Mouse (Mus musculus): Measurements from ENCODE around the gene Klhdc2. TPM values are rescaled to one million over a fixed set of nuclear protein-coding genes. Genes with fewer than 3 reads are reported as not detected.

Klhdc2 gene
- polyA plus RNA-seq, 1 experiment from 2014 or later = 241 TPM

DNA sequence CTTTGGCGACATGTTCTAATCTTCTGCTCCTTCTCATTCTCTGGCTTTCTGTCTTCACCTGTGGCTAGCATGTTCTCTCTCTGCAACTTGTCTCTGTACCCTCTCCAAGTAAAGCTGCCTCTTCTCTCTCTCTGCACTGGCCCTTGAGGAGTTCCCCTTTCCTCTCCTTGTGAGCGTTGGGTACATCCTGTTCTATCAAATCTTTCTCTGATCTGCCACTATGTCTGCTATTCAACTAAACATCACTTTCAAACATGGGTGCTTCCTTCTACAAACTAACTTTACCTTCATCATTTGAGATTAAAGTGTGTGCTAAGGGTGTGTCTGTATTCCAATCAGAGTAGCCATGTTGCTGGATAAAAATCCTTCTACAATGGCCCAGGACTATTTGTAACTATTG, 1.5 kb upstream of the Klhdc2 start:
- H3K4me3 ChIP-seq (ENCODE audit: low read depth, low read length) = no peak overlapping the region
- H3K9me3 ChIP-seq (replicated peaks; ENCODE audit: control insufficient read depth, low read length) = no peaks in the 10 kb centered on the region
- no peak overlapping the region for H3K9ac ChIP-seq (replicated peaks; ENCODE audit: low read length)
- H3K36me3 ChIP-seq (replicated peaks; ENCODE audit: control insufficient read depth, insufficient read depth, low read depth, low read length) = no peaks in the 10 kb centered on the region
- H3K4me1 ChIP-seq (ENCODE audit: control insufficient read depth, insufficient read depth, low read length) = no peaks in the 10 kb centered on the region; the same call in 1 of the 2 replicates
- no peaks in the 10 kb centered on the region for H3K27me3 ChIP-seq (ENCODE audit: control insufficient read depth, insufficient read depth, low read length)
- 86% methylated on average over 2 of the region's 2 CpGs for WGBS
- DNase-seq (ENCODE audit: low spot score) (no peak), ATAC-seq (replicated peaks; ENCODE audit: insufficient number of reproducible peaks, low FRiP score, low TSS enrichment, low read depth) (no peak)
- H3K4me2 ChIP-seq (ENCODE audit: low read depth, low read length) = no peak overlapping the region
- H3K27ac ChIP-seq (replicated peaks; ENCODE audit: low read depth, low read length) = no peak overlapping the region

DNA sequence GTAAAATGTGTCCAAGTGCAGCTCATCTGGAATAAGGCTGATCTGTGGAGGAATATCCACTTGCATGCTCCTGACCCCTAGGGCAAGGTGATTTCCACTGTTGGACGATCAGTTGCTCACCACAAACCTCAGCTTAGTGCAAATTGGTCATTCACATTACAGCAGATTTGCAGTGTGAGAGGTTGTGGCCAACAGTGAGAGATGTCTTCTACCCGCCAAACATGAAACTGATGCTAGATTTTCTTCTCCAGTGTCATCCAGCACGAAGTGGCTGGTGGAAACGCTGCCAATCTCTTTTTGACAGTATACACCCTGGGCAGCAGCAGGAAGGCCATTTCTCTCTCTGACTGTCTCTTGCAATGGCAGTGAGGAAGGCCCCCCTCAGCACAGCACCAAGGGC, 830 bp upstream of the Klhdc2 start:
- no peak overlapping the region; the same call in 1 of the 2 replicates for H3K4me2 ChIP-seq (ENCODE audit: low read depth, low read length)
- no peaks in the 10 kb centered on the region for H3K36me3 ChIP-seq (replicated peaks; ENCODE audit: control insufficient read depth, insufficient read depth, low read depth, low read length)
- ATAC-seq (replicated peaks; ENCODE audit: insufficient number of reproducible peaks, low FRiP score, low TSS enrichment, low read depth) = no peak
- 80% methylated on average over 4 of the region's 4 CpGs for WGBS
- no peaks in the 10 kb centered on the region; the same call in 1 of the 2 replicates for H3K4me1 ChIP-seq (ENCODE audit: control insufficient read depth, insufficient read depth, low read length)
- H3K4me3 ChIP-seq (ENCODE audit: low read depth, low read length) = peak overlapping the region; percentile 95; the same call in 1 of the 2 replicates
- no peaks in the 10 kb centered on the region for H3K9me3 ChIP-seq (replicated peaks; ENCODE audit: control insufficient read depth, low read length)
- DNase-seq (ENCODE audit: low spot score) = no peak
- H3K9ac ChIP-seq (replicated peaks; ENCODE audit: low read length) = peak overlapping the region; percentile 99
- no peak overlapping the region for H3K27ac ChIP-seq (replicated peaks; ENCODE audit: low read depth, low read length)
- H3K27me3 ChIP-seq (ENCODE audit: control insufficient read depth, insufficient read depth, low read length) = no peaks in the 10 kb centered on the region

DNA sequence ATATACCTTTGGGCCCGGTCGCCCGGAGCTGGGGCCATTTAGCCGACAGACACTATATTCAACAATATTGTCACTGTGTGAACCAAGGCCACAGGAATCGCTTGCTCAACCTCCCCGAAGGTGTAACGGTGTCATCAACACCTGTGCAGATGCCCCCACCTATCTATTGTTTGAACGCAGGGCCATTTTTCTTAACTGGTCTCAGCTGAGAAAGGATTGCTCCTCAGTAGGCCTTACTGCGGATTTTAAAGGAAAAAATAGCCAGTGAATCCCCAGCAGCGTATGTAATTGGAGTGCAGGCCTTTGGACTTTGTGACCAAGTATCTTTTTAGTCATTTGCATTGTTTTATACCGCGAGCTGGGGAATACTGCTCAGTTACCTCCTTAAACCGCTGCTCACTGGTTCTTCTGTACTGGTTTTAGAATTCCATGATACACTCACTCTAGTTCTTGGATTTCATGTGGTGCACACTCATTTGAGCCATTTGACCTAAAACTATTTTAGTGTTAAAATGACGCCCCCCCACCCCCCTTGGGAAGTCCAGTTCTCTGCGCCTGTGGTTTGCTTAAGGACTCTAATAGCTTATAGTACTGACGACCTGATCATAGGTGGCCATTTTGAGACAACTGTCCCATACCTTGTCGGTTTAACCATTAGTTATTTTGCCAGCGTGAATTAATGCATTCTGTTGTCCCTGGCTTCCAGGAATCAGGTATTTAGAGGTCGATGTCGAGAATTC, 1.1 kb downstream of the Klhdc2 start:
- H3K9me3 ChIP-seq (replicated peaks; ENCODE audit: control insufficient read depth, low read length) = no peaks in the 10 kb centered on the region
- WGBS = 21% methylated on average over 20 of the region's 20 CpGs
- peak overlapping the region; percentile 95 for H3K4me3 ChIP-seq (ENCODE audit: low read depth, low read length)
- no peaks in the 10 kb centered on the region for H3K27me3 ChIP-seq (ENCODE audit: control insufficient read depth, insufficient read depth, low read length)
- H3K4me2 ChIP-seq (ENCODE audit: low read depth, low read length) = peak overlapping the region; percentile 71
- H3K9ac ChIP-seq (replicated peaks; ENCODE audit: low read length) = peak overlapping the region; percentile 99
- no peaks in the 10 kb centered on the region; the same call in 1 of the 2 replicates for H3K36me3 ChIP-seq (replicated peaks; ENCODE audit: control insufficient read depth, insufficient read depth, low read depth, low read length)
- no peaks in the 10 kb centered on the region; the same call in 1 of the 2 replicates for H3K4me1 ChIP-seq (ENCODE audit: control insufficient read depth, insufficient read depth, low read length)
- H3K27ac ChIP-seq (replicated peaks; ENCODE audit: low read depth, low read length) = peak overlapping the region; percentile 96; the same call in 1 of the 2 replicates
- ATAC-seq (replicated peaks; ENCODE audit: insufficient number of reproducible peaks, low FRiP score, low TSS enrichment, low read depth) = no peak
- DNase-seq (ENCODE audit: low spot score) = peak; percentile 35

DNA sequence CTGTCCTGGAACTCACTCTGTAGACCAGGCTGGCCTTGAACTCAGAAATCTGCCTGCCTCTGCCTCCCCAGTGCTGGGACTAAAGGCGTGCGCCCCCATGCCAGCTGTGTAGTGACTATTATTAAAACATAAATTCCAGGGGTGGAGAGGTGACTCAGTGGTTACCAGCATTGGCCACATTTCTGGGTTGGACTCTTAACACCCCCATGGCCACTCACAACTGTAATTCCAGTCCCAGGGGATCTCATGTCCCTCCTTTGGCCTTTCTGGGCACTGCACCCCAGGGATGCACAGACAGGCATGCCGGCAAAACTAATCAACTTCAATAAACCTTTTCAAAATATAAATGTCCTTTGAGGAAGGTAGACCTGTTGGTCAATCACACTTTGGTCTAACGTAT, 1.8 kb downstream of the Klhdc2 start:
- Histone ChIP-seq H3K27ac (replicated peaks; ENCODE audit: low read depth, low read length) (no peak overlapping the region), H3K27me3 (ENCODE audit: control insufficient read depth, insufficient read depth, low read length) (no peaks in the 10 kb centered on the region), H3K4me1 (ENCODE audit: control insufficient read depth, insufficient read depth, low read length) (no peaks in the 10 kb centered on the region; the same call in 1 of the 2 replicates), H3K4me2 (ENCODE audit: low read depth, low read length) (peak overlapping the region; percentile 4; the same call in 1 of the 2 replicates), H3K4me3 (ENCODE audit: low read depth, low read length) (peak overlapping the region; percentile 8; the same call in 1 of the 2 replicates), H3K36me3 (replicated peaks; ENCODE audit: control insufficient read depth, insufficient read depth, low read depth, low read length) (no peaks in the 10 kb centered on the region; the same call in 1 of the 2 replicates), H3K9me3 (replicated peaks; ENCODE audit: control insufficient read depth, low read length) (no peaks in the 10 kb centered on the region), H3K9ac (replicated peaks; ENCODE audit: low read length) (no peak overlapping the region)
- DNase-seq (ENCODE audit: low spot score) (no peak), ATAC-seq (replicated peaks; ENCODE audit: insufficient number of reproducible peaks, low FRiP score, low TSS enrichment, low read depth) (no peak)
- WGBS = 92% methylated on average over 4 of the region's 4 CpGs

DNA sequence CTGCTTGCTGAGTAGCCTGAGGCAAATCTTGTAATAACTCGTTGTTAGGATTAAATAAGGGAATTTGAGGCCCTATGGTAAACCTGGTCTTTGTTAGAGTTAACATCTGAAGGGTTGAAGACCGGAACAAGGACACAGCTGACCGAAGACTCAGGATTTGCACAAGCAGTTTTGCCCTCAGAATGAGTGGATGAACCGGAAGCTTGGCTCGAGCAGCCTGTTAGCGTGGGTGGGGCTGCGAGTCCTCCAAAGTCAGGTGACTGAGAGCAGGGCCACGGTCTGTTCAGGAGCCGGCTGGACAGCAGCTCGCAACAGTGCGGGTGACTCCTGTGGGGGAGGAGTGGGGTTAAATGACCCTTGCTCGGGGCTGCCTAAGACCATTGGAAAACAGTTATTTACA, 2.8 kb downstream of the Klhdc2 start:
- H3K36me3 ChIP-seq (replicated peaks; ENCODE audit: control insufficient read depth, insufficient read depth, low read depth, low read length) = no peaks in the 10 kb centered on the region; the same call in none of the 2 replicates

DNA sequence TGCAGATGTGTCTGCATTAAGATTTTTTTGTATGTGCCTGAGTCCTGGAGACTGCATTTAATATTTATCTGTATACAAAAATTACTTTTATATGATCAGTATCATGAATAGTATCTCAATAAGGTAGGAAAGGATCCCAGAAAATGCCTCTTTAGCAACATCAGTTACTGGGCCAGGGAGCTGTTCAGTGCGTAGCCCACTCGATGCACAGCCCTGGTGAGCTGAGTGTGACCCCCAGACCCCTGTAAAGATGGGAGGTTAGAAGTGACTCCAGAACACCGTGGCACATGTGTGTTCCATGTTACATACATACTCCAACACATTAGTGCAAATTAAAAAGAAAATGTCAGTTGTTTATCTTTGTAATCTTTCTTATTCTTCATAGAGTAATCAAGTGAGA, 3.4 kb downstream of the Klhdc2 start:
- Histone ChIP-seq H3K4me1 (ENCODE audit: control insufficient read depth, insufficient read depth, low read length) (no peaks in the 10 kb centered on the region; the same call in 1 of the 2 replicates), H3K27ac (replicated peaks; ENCODE audit: low read depth, low read length) (no peak overlapping the region), H3K9me3 (replicated peaks; ENCODE audit: control insufficient read depth, low read length) (no peaks in the 10 kb centered on the region), H3K4me2 (ENCODE audit: low read depth, low read length) (no peak overlapping the region), H3K27me3 (ENCODE audit: control insufficient read depth, insufficient read depth, low read length) (no peaks in the 10 kb centered on the region), H3K4me3 (ENCODE audit: low read depth, low read length) (no peak overlapping the region), H3K9ac (replicated peaks; ENCODE audit: low read length) (no peak overlapping the region), H3K36me3 (replicated peaks; ENCODE audit: control insufficient read depth, insufficient read depth, low read depth, low read length) (no peaks in the 10 kb centered on the region; the same call in none of the 2 replicates)
- 82% methylated on average over 3 of the region's 3 CpGs for WGBS
- ATAC-seq (replicated peaks; ENCODE audit: insufficient number of reproducible peaks, low FRiP score, low TSS enrichment, low read depth) = no peak
- DNase-seq (ENCODE audit: low spot score) = no peak

More for the DNA sequence above, 2.8 kb downstream of the Klhdc2 start:
- Histone ChIP-seq H3K27ac (replicated peaks; ENCODE audit: low read depth, low read length) (no peak overlapping the region), H3K4me2 (ENCODE audit: low read depth, low read length) (no peak overlapping the region; the same call in 1 of the 2 replicates), H3K4me3 (ENCODE audit: low read depth, low read length) (no peak overlapping the region), H3K4me1 (ENCODE audit: control insufficient read depth, insufficient read depth, low read length) (no peaks in the 10 kb centered on the region; the same call in 1 of the 2 replicates), H3K27me3 (ENCODE audit: control insufficient read depth, insufficient read depth, low read length) (no peaks in the 10 kb centered on the region), H3K9ac (replicated peaks; ENCODE audit: low read length) (no peak overlapping the region), H3K9me3 (replicated peaks; ENCODE audit: control insufficient read depth, low read length) (no peaks in the 10 kb centered on the region)
- peak; percentile 22 for DNase-seq (ENCODE audit: low spot score)
- ATAC-seq (replicated peaks; ENCODE audit: insufficient number of reproducible peaks, low FRiP score, low TSS enrichment, low read depth) = no peak
- 49% methylated on average over 12 of the region's 12 CpGs for WGBS

DNA sequence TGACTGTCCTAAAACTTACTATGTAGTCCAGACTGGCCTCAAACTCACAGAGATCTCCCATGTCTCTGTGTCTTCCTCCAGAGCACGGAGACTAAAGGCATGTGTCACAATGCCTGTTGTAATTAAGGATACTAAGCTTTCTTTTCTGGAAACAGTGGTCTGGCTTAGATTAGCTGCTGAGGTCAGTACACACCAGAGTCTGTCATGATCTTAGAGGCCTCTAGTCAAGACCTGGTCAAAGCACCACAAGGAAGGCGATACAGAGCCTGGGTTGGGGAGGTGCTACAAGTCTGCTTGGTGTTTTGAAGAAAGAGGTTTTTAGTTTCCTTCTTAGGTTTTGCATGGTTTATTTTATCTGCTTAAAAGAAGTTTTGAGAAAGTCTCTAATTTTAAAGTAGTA, 3.9 kb downstream of the Klhdc2 start:
- H3K4me1 ChIP-seq (ENCODE audit: control insufficient read depth, insufficient read depth, low read length) = no peaks in the 10 kb centered on the region; the same call in 1 of the 2 replicates
- no peak for DNase-seq (ENCODE audit: low spot score)
- no peak overlapping the region for H3K27ac ChIP-seq (replicated peaks; ENCODE audit: low read depth, low read length)
- H3K27me3 ChIP-seq (ENCODE audit: control insufficient read depth, insufficient read depth, low read length) = no peaks in the 10 kb centered on the region
- ATAC-seq (replicated peaks; ENCODE audit: insufficient number of reproducible peaks, low FRiP score, low TSS enrichment, low read depth) = no peak
- no peak overlapping the region for H3K4me3 ChIP-seq (ENCODE audit: low read depth, low read length)
- 52% methylated on average over 2 of the region's 2 CpGs for WGBS
- H3K9ac ChIP-seq (replicated peaks; ENCODE audit: low read length) = no peak overlapping the region
- peaks cover 5% of the 10 kb centered on the region for H3K36me3 ChIP-seq (replicated peaks; ENCODE audit: control insufficient read depth, insufficient read depth, low read depth, low read length)
- H3K9me3 ChIP-seq (replicated peaks; ENCODE audit: control insufficient read depth, low read length) = no peaks in the 10 kb centered on the region
- H3K4me2 ChIP-seq (ENCODE audit: low read depth, low read length) = no peak overlapping the region

DNA sequence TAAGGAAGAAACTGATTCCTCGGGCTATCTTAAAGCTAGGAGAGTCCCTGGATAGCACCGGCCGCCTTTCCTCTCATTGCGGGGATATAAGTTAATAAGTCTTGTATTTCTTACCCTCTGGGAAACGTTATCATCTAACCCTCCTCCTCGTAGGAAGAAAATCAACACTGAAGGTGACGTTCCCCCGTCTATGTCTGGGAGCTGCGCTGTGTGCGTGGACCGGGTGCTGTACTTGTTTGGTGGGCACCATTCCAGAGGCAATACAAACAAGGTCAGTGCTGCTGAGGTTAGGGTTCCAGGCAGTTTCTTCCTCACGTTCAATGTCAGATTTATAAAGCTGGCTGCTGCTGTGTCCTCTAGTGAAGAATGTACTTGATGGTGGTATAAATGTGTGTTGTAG, 5.7 kb downstream of the Klhdc2 start:
- Histone ChIP-seq H3K4me1 (ENCODE audit: control insufficient read depth, insufficient read depth, low read length) (no peaks in the 10 kb centered on the region; the same call in 1 of the 2 replicates), H3K27ac (replicated peaks; ENCODE audit: low read depth, low read length) (no peak overlapping the region), H3K9ac (replicated peaks; ENCODE audit: low read length) (no peak overlapping the region), H3K27me3 (ENCODE audit: control insufficient read depth, insufficient read depth, low read length) (no peaks in the 10 kb centered on the region), H3K9me3 (replicated peaks; ENCODE audit: control insufficient read depth, low read length) (no peaks in the 10 kb centered on the region), H3K36me3 (replicated peaks; ENCODE audit: control insufficient read depth, insufficient read depth, low read depth, low read length) (peaks cover 8% of the 10 kb centered on the region), H3K4me3 (ENCODE audit: low read depth, low read length) (no peak overlapping the region), H3K4me2 (ENCODE audit: low read depth, low read length) (no peak overlapping the region)
- DNase-seq (ENCODE audit: low spot score) = no peak
- 96% methylated on average over 12 of the region's 12 CpGs for WGBS
- no peak for ATAC-seq (replicated peaks; ENCODE audit: insufficient number of reproducible peaks, low FRiP score, low TSS enrichment, low read depth)

All from embryonic facial prominence, embryonic 11.5 days (tissue).